Mouse (Mus musculus) testis, adult 2 months (tissue): ENCODE results near the gene Slc1a3.

Experiments
- CTCF ChIP-seq: fragments of 200-500 bp; IDR thresholded peaks from 2 replicates; pipeline ENCODE4 v1.5.1; 2012; ENCODE audit warnings: low read depth, mild to moderate bottlenecking, inconsistent platforms, low read length, moderate library complexity; ENCODE audit not compliant: control insufficient read depth, insufficient read depth, insufficient replicate concordance
- POLR2A ChIP-seq: fragments of 200-500 bp; IDR thresholded peaks from 2 replicates; pipeline ENCODE4 v1.6.1; 2012; ENCODE audit warnings: low read depth, mild to moderate bottlenecking, inconsistent platforms, low read length, moderate library complexity; ENCODE audit not compliant: control insufficient read depth

DNA sequence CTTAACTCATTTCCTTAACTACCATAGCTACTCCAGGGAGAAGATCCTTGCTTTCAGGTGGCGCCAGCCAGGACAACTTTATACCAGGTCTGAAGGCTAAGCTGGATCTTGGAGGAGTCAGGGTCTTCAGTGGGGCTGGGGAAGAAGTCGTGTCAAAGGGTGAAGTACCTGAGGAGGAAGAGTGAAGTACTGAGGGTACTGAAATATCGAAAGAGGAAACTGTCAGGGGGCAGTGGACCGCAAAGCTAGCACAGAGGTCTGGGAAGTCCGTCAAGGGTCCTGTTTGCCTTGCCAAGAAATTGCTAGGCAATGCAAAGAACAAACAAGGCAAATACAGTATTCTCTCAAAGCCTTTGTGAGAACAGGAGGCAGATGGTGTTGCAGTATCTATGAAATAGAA is 29.6 kb downstream of the Slc1a3 start:
- TF ChIP-seq CTCF (no peak), POLR2A (no peak)
